Mouse (Mus musculus): Measurements from ENCODE around the gene Nnat. TPM values are rescaled to one million over a fixed set of nuclear protein-coding genes. Genes with fewer than 3 reads are reported as not detected.

Gene Nnat
- polyA plus RNA-seq, 2 experiments, result 299 to 452 TPM

DNA sequence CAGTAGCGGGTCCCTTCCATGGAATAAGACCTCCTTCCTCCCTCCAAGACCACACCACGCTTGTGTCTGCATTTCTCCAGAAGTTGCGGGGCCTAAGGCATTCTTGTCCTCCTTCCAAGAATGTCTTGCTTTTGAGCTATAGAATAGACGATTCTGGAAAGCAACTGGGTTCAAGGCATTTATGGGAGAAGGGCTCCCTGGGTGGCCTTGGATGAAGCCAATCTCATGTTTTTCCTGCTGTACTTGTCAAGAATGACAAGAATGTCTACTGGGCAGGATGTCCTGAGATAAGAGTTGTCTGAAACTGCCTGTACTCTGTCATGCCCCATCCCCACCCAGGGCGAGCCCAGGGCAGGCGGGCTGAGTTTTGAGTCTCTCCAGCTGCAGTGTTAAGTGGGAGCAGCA, 41.6 kb downstream of the Nnat start:
- no peaks in the 10 kb centered on the region for H3K4me1 ChIP-seq (ENCODE audit: control insufficient read depth, insufficient read depth, low read length)
- ATAC-seq (ENCODE audit: low FRiP score, low read depth), result no peak; the same call in 1 of the 2 replicates
- DNase-seq (ENCODE audit: low spot score), result peak; percentile 51
- no peak for TF ChIP-seq POLR2A (IDR thresholded peaks at IDR 0.05; ENCODE audit: borderline replicate concordance, extremely low read depth, insufficient read depth, insufficient read length)
- no peaks in the 10 kb centered on the region for H3K9me3 ChIP-seq (ENCODE audit: control insufficient read depth, low read length)
- H3K36me3 ChIP-seq (ENCODE audit: control insufficient read depth, insufficient read depth, low read length), result no peaks in the 10 kb centered on the region
- H3K27ac ChIP-seq (replicated peaks; ENCODE audit: low read depth, low read length), result no peak overlapping the region
- no peaks in the 10 kb centered on the region for H3K27me3 ChIP-seq (ENCODE audit: control insufficient read depth, insufficient read depth, low read length)
- H3K4me3 ChIP-seq (replicated peaks; ENCODE audit: low read length), result no peak overlapping the region
- H3K9ac ChIP-seq (ENCODE audit: low read depth, low read length, severe bottlenecking), result no peak overlapping the region
- 52% methylated on average over 6 of the region's 6 CpGs for WGBS
- H3K4me2 ChIP-seq (replicated peaks; ENCODE audit: low read depth, low read length, severe bottlenecking), result no peak overlapping the region

DNA sequence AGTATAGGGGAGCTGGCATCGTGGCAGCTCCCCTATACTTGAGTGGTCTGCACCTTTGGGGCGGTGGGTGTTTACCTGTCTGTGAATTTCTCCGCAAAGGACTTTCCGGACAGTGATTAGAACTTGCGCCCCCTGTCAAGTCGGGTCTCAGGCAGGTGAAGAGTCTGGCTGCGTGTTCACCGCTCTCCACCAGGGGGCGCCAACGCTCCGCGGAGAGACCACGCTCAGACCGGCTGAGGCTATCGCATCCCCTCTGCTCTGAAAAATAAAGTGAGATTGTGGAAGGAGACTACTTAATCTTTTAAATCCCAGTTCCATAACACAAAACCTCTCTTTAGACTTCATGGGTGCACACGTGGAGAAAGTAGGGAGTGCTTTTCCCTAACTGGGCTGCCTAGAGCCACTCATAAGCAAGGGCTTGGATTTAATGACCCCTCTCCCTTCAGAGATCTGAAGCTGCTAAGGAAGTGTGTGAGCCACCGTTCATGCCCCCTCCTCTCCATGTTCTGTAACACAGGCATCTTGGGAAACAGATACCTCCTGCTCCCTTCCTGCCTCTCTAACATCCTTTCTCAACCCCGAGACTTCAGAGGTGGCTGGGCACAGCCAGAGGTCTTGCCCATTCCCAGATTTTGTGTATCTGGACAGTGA, 45.3 kb downstream of the Nnat start:
- TF ChIP-seq POLR2A (IDR thresholded peaks at IDR 0.05; ENCODE audit: borderline replicate concordance, extremely low read depth, insufficient read depth, insufficient read length), result no peak
- Histone ChIP-seq H3K4me1 (ENCODE audit: control insufficient read depth, insufficient read depth, low read length) (peaks cover 3% of the 10 kb centered on the region; the same call in 1 of the 2 replicates), H3K9me3 (ENCODE audit: control insufficient read depth, low read length) (no peaks in the 10 kb centered on the region), H3K27me3 (ENCODE audit: control insufficient read depth, insufficient read depth, low read length) (no peaks in the 10 kb centered on the region), H3K9ac (ENCODE audit: low read depth, low read length, severe bottlenecking) (no peak overlapping the region), H3K4me2 (replicated peaks; ENCODE audit: low read depth, low read length, severe bottlenecking) (no peak overlapping the region), H3K4me3 (replicated peaks; ENCODE audit: low read length) (no peak overlapping the region), H3K36me3 (ENCODE audit: control insufficient read depth, insufficient read depth, low read length) (no peaks in the 10 kb centered on the region), H3K27ac (replicated peaks; ENCODE audit: low read depth, low read length) (no peak overlapping the region)
- peak; percentile 57 for DNase-seq (ENCODE audit: low spot score)
- 3% methylated on average over 18 of the region's 18 CpGs for WGBS
- ATAC-seq (ENCODE audit: low FRiP score, low read depth), result peak; percentile 36; the same call in 1 of the 2 replicates

DNA sequence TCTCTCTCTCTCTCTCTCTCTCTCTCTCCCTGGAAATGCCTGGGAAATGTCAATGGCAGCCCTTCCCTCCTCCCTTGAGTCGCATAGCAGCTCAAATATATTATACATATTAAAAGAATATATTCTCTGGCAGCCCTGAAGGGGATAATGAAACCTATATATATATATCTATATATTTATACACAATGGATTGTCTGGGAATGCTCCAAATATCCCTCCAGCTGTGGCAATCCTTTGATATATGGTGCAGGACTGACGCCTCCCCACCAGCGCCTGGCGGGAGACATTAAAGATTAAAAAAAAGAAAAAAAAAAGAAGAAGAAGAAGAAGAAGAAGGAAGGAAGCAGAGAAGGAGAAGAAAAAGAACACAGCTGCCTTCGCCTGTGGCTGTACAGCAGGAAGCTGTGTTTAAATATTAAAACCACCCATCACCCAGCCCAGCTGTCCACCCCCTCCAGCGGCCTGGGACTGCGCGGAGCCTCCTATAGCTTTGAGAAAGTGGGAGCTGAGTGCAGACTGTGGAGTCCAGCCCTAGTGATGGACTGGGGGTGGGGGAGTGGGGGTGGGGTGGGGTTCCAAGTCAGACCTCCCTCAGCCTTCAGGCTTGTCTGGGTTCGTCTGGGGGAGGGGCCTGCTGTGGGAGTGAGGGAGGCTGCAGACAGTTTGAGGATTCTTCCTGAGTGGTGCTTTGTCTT, 47.8 kb downstream of the Nnat start:
- H3K9me3 ChIP-seq (ENCODE audit: control insufficient read depth, low read length), result no peaks in the 10 kb centered on the region
- no peak for TF ChIP-seq POLR2A (IDR thresholded peaks at IDR 0.05; ENCODE audit: borderline replicate concordance, extremely low read depth, insufficient read depth, insufficient read length)
- peaks cover 3% of the 10 kb centered on the region; the same call in 1 of the 2 replicates for H3K4me1 ChIP-seq (ENCODE audit: control insufficient read depth, insufficient read depth, low read length)
- H3K27ac ChIP-seq (replicated peaks; ENCODE audit: low read depth, low read length), result no peak overlapping the region
- peak; percentile 26 for DNase-seq (ENCODE audit: low spot score)
- H3K4me3 ChIP-seq (replicated peaks; ENCODE audit: low read length), result no peak overlapping the region
- H3K4me2 ChIP-seq (replicated peaks; ENCODE audit: low read depth, low read length, severe bottlenecking), result no peak overlapping the region
- 31% methylated on average over 9 of the region's 9 CpGs for WGBS
- no peaks in the 10 kb centered on the region for H3K36me3 ChIP-seq (ENCODE audit: control insufficient read depth, insufficient read depth, low read length)
- no peak overlapping the region for H3K9ac ChIP-seq (ENCODE audit: low read depth, low read length, severe bottlenecking)
- peak; percentile 56 for ATAC-seq (ENCODE audit: low FRiP score, low read depth)
- no peaks in the 10 kb centered on the region for H3K27me3 ChIP-seq (ENCODE audit: control insufficient read depth, insufficient read depth, low read length)

DNA sequence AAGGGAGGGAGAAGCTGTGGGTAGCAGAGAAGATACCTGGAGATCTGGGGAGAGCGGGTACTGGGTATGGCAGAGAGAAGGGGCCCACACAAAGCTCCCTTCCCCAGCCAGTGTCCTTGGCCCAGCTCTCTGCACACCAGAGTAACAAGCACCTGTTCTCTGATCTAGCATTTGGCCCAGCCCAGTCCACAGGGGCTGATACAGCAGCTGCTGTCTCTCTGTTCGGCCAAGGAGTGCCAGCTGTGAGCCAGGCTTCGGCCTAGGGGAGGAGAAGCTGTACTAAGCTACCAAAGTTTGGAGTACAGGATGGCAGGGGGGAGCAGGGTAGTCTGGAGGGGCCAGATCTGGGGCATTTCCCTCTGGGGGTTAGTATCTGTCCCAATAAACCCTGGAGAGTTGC, 51.9 kb downstream of the Nnat start:
- ATAC-seq (ENCODE audit: low FRiP score, low read depth) (0 out of 2 replicates have a peak, but pooled peaks have one; percentile 41), DNase-seq (ENCODE audit: low spot score) (peak; percentile 34)
- no peaks in the 10 kb centered on the region for H3K27me3 ChIP-seq (ENCODE audit: control insufficient read depth, insufficient read depth, low read length)
- H3K4me2 ChIP-seq (replicated peaks; ENCODE audit: low read depth, low read length, severe bottlenecking), result no peak overlapping the region
- H3K4me1 ChIP-seq (ENCODE audit: control insufficient read depth, insufficient read depth, low read length), result peaks cover 3% of the 10 kb centered on the region; the same call in 1 of the 2 replicates
- no peaks in the 10 kb centered on the region for H3K9me3 ChIP-seq (ENCODE audit: control insufficient read depth, low read length)
- no peak overlapping the region for H3K9ac ChIP-seq (ENCODE audit: low read depth, low read length, severe bottlenecking)
- H3K27ac ChIP-seq (replicated peaks; ENCODE audit: low read depth, low read length), result no peak overlapping the region
- H3K36me3 ChIP-seq (ENCODE audit: control insufficient read depth, insufficient read depth, low read length), result no peaks in the 10 kb centered on the region
- WGBS, result 64% methylated on average over 3 of the region's 3 CpGs
- no peak for TF ChIP-seq POLR2A (IDR thresholded peaks at IDR 0.05; ENCODE audit: borderline replicate concordance, extremely low read depth, insufficient read depth, insufficient read length)
- H3K4me3 ChIP-seq (replicated peaks; ENCODE audit: low read length), result no peak overlapping the region

Small RNA genes within 50 kb of the gene (microRNA-seq; reads per million reads assigned to microRNA genes)
- gene Gm23134, result 3.9 reads per million, percentile 10 among the genes with 10 or more reads in this experiment

Other genes starting within 250 kb of the Nnat start
- 0.54 and 0.65 TPM in 2 replicates for gene Ghrh, start 212.6 kb upstream of the Nnat start, polyA plus RNA-seq (2012; rRNA removed)
- 0.56 TPM in 1 of 2 replicates, not detected in the other for gene Ghrh, start 212.6 kb upstream of the Nnat start, polyA plus RNA-seq (2014; fragmentation: Nextera tagmentation; extraction: Ambion mirVana)
- 80.4 and 82.3 TPM in 2 replicates for gene Manbal, start 192.5 kb upstream of the Nnat start, polyA plus RNA-seq (2012; rRNA removed)
- gene Manbal, start 192.5 kb upstream of the Nnat start, polyA plus RNA-seq (2014; fragmentation: Nextera tagmentation; extraction: Ambion mirVana), result 47.1 and 52.8 TPM in 2 replicates
- 43.6 and 56.3 TPM in 2 replicates for gene Src, start 141.6 kb upstream of the Nnat start, polyA plus RNA-seq (2012; rRNA removed)
- gene Src, start 141.6 kb upstream of the Nnat start, polyA plus RNA-seq (2014; fragmentation: Nextera tagmentation; extraction: Ambion mirVana), result 15.9 and 17.2 TPM in 2 replicates
- gene Blcap, start 11.2 kb downstream of the Nnat start, polyA plus RNA-seq (2012; rRNA removed), result 65.4 and 83.0 TPM in 2 replicates
- gene Blcap, start 11.2 kb downstream of the Nnat start, polyA plus RNA-seq (2014; fragmentation: Nextera tagmentation; extraction: Ambion mirVana), result 60.3 and 74.2 TPM in 2 replicates
- gene Ctnnbl1, start 177.3 kb downstream of the Nnat start, polyA plus RNA-seq (2012; rRNA removed), result 38.8 and 40.3 TPM in 2 replicates
- 55.6 and 62.9 TPM in 2 replicates for gene Ctnnbl1, start 177.3 kb downstream of the Nnat start, polyA plus RNA-seq (2014; fragmentation: Nextera tagmentation; extraction: Ambion mirVana)

Measured in limb, embryonic 14.5 days (tissue).